Mouse (Mus musculus): ENCODE measurements around the gene H2afy2. TPM values are rescaled to one million over a fixed set of nuclear protein-coding genes. Genes with fewer than 3 reads are reported as not detected.
A peak's percentile ranks its signal among the peaks of the same experiment; 100 is the strongest.

Gene H2afy2
- polyA plus RNA-seq, 1 experiment from 2014 or later, result 87.2 TPM

DNA sequence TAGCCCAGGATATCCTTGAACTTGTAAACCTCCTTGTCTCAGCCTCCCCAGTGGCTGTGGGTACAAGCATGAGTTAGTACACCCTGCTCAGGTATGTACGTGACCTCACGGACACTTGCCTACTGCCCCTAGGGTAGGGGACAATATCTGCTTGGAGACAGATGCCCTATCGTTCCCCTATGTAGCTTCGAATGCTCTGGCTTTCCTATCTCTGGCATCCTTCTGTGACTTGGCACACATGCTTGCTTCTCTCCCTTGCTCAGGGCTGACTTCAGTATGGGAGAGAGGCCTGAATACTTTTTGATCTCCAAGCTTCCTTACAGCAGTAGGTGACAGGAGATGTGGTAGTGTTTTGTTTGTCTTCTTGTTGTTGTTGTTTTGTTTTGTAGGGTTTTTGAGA, 69.8 kb downstream of the H2afy2 start:
- Histone ChIP-seq H3K4me1 (ENCODE audit: control insufficient read depth, insufficient read depth, low read length) (peaks cover 6% of the 10 kb centered on the region), H3K4me2 (ENCODE audit: low read depth, low read length) (no peak overlapping the region)
- 86% methylated on average over 4 of the region's 4 CpGs for WGBS

DNA sequence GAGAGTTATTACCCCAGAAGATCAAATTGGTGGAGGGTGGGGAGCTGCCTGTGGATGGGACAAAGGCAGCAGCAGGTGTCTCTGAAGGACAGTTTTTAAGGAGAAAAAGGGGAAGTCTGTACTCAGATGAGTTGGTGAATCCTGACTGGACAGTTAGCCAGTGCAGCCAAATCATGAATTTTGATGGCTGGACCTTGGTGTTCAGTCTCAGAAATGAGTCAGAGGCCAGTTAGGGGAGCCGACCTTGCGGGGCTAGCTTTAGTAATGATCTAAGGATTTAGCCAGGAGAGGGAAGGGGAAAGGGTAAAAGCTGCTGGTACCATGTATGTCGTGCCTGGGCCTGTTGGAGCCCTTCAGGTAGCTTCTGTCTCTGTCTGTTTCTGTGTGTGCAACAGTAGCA, 70.3 kb downstream of the H2afy2 start:
- no peaks in the 10 kb centered on the region for H3K36me3 ChIP-seq (ENCODE audit: control insufficient read depth, insufficient read depth, low read length)
- no peak overlapping the region for H3K4me3 ChIP-seq (ENCODE audit: low read depth, low read length)
- no peak overlapping the region for H3K27ac ChIP-seq (replicated peaks; ENCODE audit: low read depth, low read length)
- 72% methylated on average over 3 of the region's 3 CpGs for WGBS
- no peak overlapping the region for H3K4me2 ChIP-seq (ENCODE audit: low read depth, low read length)
- no peak for ATAC-seq (ENCODE audit: low read depth)
- no peak for DNase-seq (ENCODE audit: low spot score)
- H3K9ac ChIP-seq (ENCODE audit: low read depth, low read length), result no peak overlapping the region
- no peaks in the 10 kb centered on the region for H3K9me3 ChIP-seq (ENCODE audit: control insufficient read depth, low read length)
- peaks cover 6% of the 10 kb centered on the region for H3K4me1 ChIP-seq (ENCODE audit: control insufficient read depth, insufficient read depth, low read length)
- H3K27me3 ChIP-seq (replicated peaks; ENCODE audit: control insufficient read depth, insufficient read depth, low read length), result no peaks in the 10 kb centered on the region

More for the DNA sequence above, 69.8 kb downstream of the H2afy2 start:
- H3K9ac ChIP-seq (ENCODE audit: low read depth, low read length), result no peak overlapping the region
- DNase-seq (ENCODE audit: low spot score), result no peak
- H3K4me3 ChIP-seq (ENCODE audit: low read depth, low read length), result no peak overlapping the region
- ATAC-seq (ENCODE audit: low read depth), result no peak
- no peak overlapping the region for H3K27ac ChIP-seq (replicated peaks; ENCODE audit: low read depth, low read length)
- no peaks in the 10 kb centered on the region for H3K27me3 ChIP-seq (replicated peaks; ENCODE audit: control insufficient read depth, insufficient read depth, low read length)
- H3K36me3 ChIP-seq (ENCODE audit: control insufficient read depth, insufficient read depth, low read length), result no peaks in the 10 kb centered on the region
- H3K9me3 ChIP-seq (ENCODE audit: control insufficient read depth, low read length), result no peaks in the 10 kb centered on the region

DNA sequence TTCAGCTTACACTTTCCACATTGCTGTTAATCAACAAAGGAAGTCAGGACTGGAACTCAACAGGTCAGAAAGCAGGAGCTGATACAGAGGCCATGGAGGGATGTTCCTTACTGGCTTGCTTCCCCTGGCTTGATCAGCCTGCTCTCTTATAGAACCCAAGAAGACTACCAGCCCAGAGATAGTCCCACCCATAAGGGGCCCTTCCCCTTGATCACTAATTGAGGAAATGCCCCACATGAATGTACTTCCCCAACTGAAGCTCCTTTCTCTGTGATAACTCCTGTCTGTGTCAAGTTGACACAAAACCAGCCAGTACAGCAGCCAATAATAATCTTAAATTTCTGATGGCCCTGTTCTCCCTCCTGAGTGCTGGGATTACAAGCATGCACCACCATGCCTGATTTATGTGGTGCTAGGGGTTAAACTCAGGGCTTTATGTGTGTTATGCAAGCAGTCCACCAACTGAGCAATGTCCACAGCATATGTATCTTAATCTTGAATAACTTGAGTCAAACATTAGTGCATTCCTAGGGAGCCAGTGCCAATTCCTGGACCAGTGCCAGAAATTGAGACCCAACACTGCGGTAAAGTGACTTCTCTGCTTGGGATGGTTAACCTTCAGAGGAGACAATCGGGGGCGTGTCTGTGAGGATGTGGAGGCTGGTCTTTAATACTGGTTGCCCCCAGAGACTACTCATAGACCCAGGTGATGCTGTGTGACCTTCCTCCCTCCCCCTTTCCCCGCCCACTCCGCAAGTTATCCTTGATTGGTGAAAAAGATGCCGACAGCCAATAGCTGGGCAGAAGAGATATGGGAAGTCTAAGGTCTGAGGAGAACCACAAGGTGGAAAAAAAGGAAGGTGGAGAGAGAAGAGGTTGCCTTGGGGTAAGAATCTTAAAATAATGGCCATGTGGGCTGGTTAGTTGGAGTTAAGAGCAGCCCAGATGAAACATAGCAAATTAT, 77.3 kb downstream of the H2afy2 start:
- H3K4me2 ChIP-seq (ENCODE audit: low read depth, low read length), result no peak overlapping the region
- H3K9ac ChIP-seq (ENCODE audit: low read depth, low read length), result no peak overlapping the region
- H3K27me3 ChIP-seq (replicated peaks; ENCODE audit: control insufficient read depth, insufficient read depth, low read length), result no peaks in the 10 kb centered on the region
- no peak for ATAC-seq (ENCODE audit: low read depth)
- H3K4me3 ChIP-seq (ENCODE audit: low read depth, low read length), result no peak overlapping the region
- H3K27ac ChIP-seq (replicated peaks; ENCODE audit: low read depth, low read length), result no peak overlapping the region
- WGBS, result 71% methylated on average over 6 of the region's 6 CpGs
- H3K9me3 ChIP-seq (ENCODE audit: control insufficient read depth, low read length), result no peaks in the 10 kb centered on the region
- H3K4me1 ChIP-seq (ENCODE audit: control insufficient read depth, insufficient read depth, low read length), result no peaks in the 10 kb centered on the region
- DNase-seq (ENCODE audit: low spot score), result no peak
- peaks cover 26% of the 10 kb centered on the region for H3K36me3 ChIP-seq (ENCODE audit: control insufficient read depth, insufficient read depth, low read length)

DNA sequence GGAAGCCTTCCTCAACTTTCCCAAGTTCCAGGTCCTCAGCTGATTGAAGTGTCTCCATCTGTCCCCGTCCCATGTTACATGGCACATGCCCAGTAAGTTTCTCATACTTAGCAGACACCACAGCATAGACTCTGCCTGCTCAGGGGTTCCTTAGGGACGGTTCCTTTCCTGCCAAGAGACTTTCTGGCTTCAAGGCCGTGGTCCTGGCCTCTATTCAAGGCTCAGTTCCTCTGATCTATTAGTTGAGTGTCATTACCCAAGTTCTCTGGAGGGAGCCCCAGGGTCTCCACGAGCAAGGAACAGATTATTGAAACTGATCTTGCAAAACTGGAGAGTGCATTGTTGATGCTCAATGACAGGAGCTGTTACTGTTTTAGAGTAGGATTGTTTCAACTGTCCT, 79.3 kb downstream of the H2afy2 start:
- H3K4me1 ChIP-seq (ENCODE audit: control insufficient read depth, insufficient read depth, low read length), result no peaks in the 10 kb centered on the region
- H3K4me2 ChIP-seq (ENCODE audit: low read depth, low read length), result no peak overlapping the region
- no peak overlapping the region for H3K27ac ChIP-seq (replicated peaks; ENCODE audit: low read depth, low read length)
- WGBS, result 76% methylated on average over 4 of the region's 4 CpGs
- H3K36me3 ChIP-seq (ENCODE audit: control insufficient read depth, insufficient read depth, low read length), result peaks cover 42% of the 10 kb centered on the region
- DNase-seq (ENCODE audit: low spot score), result no peak
- H3K9me3 ChIP-seq (ENCODE audit: control insufficient read depth, low read length), result no peaks in the 10 kb centered on the region
- H3K4me3 ChIP-seq (ENCODE audit: low read depth, low read length), result no peak overlapping the region
- H3K27me3 ChIP-seq (replicated peaks; ENCODE audit: control insufficient read depth, insufficient read depth, low read length), result no peaks in the 10 kb centered on the region
- no peak for ATAC-seq (ENCODE audit: low read depth)
- no peak overlapping the region for H3K9ac ChIP-seq (ENCODE audit: low read depth, low read length)

DNA sequence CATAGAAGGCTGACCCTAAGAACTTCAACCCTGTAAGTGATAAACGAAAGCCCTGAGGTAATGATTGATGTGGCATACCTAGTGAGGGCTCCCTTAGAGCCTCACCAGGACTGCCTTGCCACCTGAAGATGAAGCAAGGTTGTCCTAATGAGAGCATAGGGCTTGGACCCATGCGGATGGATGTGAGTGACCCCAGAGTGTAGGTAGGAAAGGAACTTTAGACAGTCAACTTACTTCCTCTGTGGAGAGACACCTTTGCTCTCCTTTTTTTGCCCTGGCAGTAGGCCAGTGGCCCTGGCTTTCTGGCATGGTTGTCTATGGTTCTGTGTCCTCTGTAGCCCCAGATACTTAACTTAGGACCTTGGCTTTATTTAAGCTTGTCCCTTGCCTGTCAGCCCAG, 86.9 kb downstream of the H2afy2 start:
- Histone ChIP-seq H3K9me3 (ENCODE audit: control insufficient read depth, low read length) (no peaks in the 10 kb centered on the region), H3K9ac (ENCODE audit: low read depth, low read length) (peak overlapping the region; percentile 81; the same call in 1 of the 2 replicates), H3K4me3 (ENCODE audit: low read depth, low read length) (peak overlapping the region; percentile 87), H3K4me2 (ENCODE audit: low read depth, low read length) (peak overlapping the region; percentile 100), H3K27me3 (replicated peaks; ENCODE audit: control insufficient read depth, insufficient read depth, low read length) (no peaks in the 10 kb centered on the region), H3K36me3 (ENCODE audit: control insufficient read depth, insufficient read depth, low read length) (peaks cover 38% of the 10 kb centered on the region), H3K27ac (replicated peaks; ENCODE audit: low read depth, low read length) (no peak overlapping the region), H3K4me1 (ENCODE audit: control insufficient read depth, insufficient read depth, low read length) (peaks cover 6% of the 10 kb centered on the region)
- WGBS, result 86% methylated on average over 2 of the region's 2 CpGs
- ATAC-seq (ENCODE audit: low read depth) (no peak), DNase-seq (ENCODE audit: low spot score) (no peak)

DNA sequence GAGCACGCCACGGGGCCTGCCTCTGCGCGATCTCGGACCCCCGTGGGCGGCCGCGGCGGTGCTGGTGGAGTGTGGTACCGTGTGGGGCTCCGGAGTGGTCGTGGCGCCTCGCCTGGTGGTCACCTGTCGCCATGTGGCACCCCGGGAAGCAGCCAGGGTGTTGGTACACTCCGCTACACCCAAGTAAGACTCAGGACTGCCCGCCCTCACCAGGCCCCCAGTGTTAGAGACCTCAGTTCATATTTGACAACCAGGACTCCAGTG, 87.5 kb downstream of the H2afy2 start:
- peaks cover 39% of the 10 kb centered on the region for H3K36me3 ChIP-seq (ENCODE audit: control insufficient read depth, insufficient read depth, low read length)
- no peak for DNase-seq (ENCODE audit: low spot score)
- 14% methylated on average over 18 of the region's 19 CpGs for WGBS
- no peak overlapping the region for H3K27ac ChIP-seq (replicated peaks; ENCODE audit: low read depth, low read length)
- H3K4me1 ChIP-seq (ENCODE audit: control insufficient read depth, insufficient read depth, low read length), result peaks cover 6% of the 10 kb centered on the region
- H3K27me3 ChIP-seq (replicated peaks; ENCODE audit: control insufficient read depth, insufficient read depth, low read length), result no peaks in the 10 kb centered on the region
- H3K9me3 ChIP-seq (ENCODE audit: control insufficient read depth, low read length), result no peaks in the 10 kb centered on the region
- H3K9ac ChIP-seq (ENCODE audit: low read depth, low read length), result peak overlapping the region; percentile 81
- peak overlapping the region; percentile 100 for H3K4me2 ChIP-seq (ENCODE audit: low read depth, low read length)
- ATAC-seq (ENCODE audit: low read depth), result no peak
- peak overlapping the region; percentile 87 for H3K4me3 ChIP-seq (ENCODE audit: low read depth, low read length)

DNA sequence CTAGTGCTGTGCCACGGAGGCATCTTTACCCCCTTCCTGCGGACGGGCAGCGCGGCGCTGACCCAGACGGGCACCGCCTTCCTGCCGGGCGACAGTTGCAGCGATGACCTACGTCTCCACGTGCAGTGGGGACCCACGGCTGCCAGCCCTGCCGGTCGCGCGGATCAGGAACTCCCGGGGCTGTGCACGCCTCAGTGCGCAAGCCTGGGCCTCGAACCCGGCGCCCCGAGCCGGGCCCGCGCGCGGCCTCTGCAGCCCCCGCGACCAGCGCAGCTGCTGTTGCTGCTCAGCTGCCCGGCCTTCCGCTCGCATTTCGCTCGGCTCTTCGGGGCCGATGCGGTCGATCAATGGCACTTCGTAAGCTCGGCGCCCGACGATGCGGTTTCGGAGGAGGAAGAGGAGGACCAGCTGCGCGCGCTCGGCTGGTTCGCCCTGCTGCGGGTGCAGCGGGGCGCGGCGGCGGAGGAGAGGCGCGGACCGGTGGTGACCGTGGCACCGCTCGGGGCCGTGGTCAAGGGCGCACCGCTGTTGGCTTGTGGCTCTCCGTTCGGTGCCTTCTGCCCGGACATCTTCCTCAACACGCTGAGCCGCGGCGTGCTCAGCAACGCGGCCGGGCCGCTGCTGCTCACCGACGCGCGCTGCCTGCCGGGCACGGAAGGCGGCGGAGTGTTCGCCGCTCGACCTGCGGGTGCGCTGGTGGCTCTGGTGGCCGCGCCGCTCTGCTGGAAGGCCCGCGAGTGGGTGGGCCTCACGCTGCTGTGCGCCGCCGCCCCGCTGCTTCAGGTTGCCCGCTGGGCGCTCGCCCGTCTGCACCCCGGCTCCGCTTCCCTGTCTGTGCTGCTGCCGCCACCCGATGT, 88.0 kb downstream of the H2afy2 start:
- Histone ChIP-seq H3K9ac (ENCODE audit: low read depth, low read length) (peak overlapping the region; percentile 81), H3K27me3 (replicated peaks; ENCODE audit: control insufficient read depth, insufficient read depth, low read length) (no peaks in the 10 kb centered on the region), H3K4me2 (ENCODE audit: low read depth, low read length) (peak overlapping the region; percentile 100), H3K9me3 (ENCODE audit: control insufficient read depth, low read length) (no peaks in the 10 kb centered on the region), H3K36me3 (ENCODE audit: control insufficient read depth, insufficient read depth, low read length) (peaks cover 39% of the 10 kb centered on the region), H3K27ac (replicated peaks; ENCODE audit: low read depth, low read length) (no peak overlapping the region; the same call in 1 of the 2 replicates), H3K4me3 (ENCODE audit: low read depth, low read length) (peak overlapping the region; percentile 87), H3K4me1 (ENCODE audit: control insufficient read depth, insufficient read depth, low read length) (peaks cover 6% of the 10 kb centered on the region)
- under 1% methylated on average over 36 of the region's 111 CpGs for WGBS
- peak; percentile 6 for DNase-seq (ENCODE audit: low spot score)
- ATAC-seq (ENCODE audit: low read depth), result peak; percentile 34

DNA sequence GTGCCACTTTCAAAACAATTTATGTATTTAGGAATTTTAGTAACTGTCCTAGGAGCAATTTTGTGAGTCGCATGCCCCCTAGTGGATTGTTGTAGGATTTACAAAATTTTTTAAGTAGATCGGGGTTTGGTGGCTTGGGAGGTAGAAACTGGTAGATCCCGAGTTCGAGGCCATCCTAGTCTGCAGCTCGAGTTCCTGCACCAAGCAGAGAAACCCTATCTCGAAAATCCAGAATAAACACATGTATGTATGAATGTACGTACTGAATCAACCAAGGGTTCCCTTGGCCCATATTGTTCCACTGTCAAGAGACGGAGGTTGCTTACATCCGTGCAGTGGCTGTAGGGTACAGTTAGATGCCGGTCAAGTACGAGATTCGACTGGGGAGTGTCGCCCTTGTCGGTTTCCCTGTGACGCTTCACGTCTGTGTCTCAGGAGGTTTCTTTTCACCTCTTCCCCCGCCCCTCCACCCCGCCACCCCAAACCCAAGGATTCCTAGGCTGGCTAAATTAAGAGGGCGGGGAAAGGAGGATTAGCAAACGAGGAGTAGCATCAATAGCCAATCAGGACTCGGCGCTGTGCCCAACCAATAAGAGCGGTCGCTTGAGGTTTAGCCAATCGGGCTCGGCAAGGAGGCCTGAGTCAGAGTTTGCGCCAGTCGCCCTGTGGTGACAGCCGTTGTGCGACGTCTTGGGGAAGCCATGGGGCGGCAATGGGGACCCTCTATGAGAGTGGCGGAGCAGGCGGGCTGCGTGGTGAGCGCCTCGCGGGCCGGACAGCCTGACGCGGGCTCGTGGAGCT, 88.9 kb downstream of the H2afy2 start, which contains the start of gene Tysnd1:
Tysnd1 (plus strand) TSS at position 645 of the 801 bp plus-strand sequence.
- Histone ChIP-seq H3K4me2 (ENCODE audit: low read depth, low read length) (peak within 1 kb of the TSS; percentile 100), H3K4me1 (ENCODE audit: control insufficient read depth, insufficient read depth, low read length) (peaks cover 6% of the 10 kb centered on the region), H3K36me3 (ENCODE audit: control insufficient read depth, insufficient read depth, low read length) (peaks cover 43% of the 10 kb centered on the region), H3K9ac (ENCODE audit: low read depth, low read length) (peak within 1 kb of the TSS; percentile 81), H3K27ac (replicated peaks; ENCODE audit: low read depth, low read length) (peak within 1 kb of the TSS; percentile 39; the same call in 1 of the 2 replicates), H3K4me3 (ENCODE audit: low read depth, low read length) (peak within 1 kb of the TSS; percentile 87), H3K9me3 (ENCODE audit: control insufficient read depth, low read length) (no peaks in the 10 kb centered on the region), H3K27me3 (replicated peaks; ENCODE audit: control insufficient read depth, insufficient read depth, low read length) (no peaks in the 10 kb centered on the region)
- WGBS, result under 1% methylated on average over 39 of the region's 42 CpGs
- DNase-seq (ENCODE audit: low spot score), result peak; percentile 99
- ATAC-seq (ENCODE audit: low read depth), result peak; percentile 97
